Mouse (Mus musculus): ENCODE measurements around the gene Gm20388.

The Gm20388 gene

DNA sequence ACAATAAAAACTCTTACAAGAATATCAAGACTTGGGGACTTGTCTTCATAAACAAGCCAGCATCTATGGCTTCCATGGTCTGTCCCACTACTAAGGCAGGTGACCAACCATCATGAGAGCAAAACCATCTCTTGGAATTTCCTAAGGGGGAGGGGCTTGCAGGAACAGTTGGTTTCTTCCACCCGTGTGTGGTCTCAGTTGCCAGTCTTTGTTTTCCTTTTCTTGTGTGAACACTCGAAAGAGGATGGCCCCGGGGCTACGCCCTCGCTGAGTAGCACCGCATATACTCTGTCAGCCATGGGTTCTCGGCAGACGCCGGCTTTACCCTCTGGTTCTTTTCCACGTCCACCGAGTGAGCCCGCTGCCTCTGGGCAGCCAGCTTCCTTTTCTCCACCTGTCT, 3931.4 kb downstream of the Gm20388 start:
- in situ Hi-C loops (cut with MboI): no loop called here

- in situ Hi-C loops (cut with MboI): no loop called here
Observed at GRCm38 (mm10) chr8:123844341-123844740, 3933.7 kb downstream of the Gm20388 start.

- in situ Hi-C loops (cut with MboI): no loop called here
Observed at GRCm38 (mm10) chr8:123845114-123845513, 3934.5 kb downstream of the Gm20388 start.

GRCm38 (mm10) chr8:123845991-123846390, 3935.3 kb downstream of the Gm20388 start:
- in situ Hi-C loops (cut with MboI): no loop called here

- in situ Hi-C loops (cut with MboI): no loop called here
Observed at GRCm38 (mm10) chr8:123846509-123846908, 3935.9 kb downstream of the Gm20388 start.

DNA sequence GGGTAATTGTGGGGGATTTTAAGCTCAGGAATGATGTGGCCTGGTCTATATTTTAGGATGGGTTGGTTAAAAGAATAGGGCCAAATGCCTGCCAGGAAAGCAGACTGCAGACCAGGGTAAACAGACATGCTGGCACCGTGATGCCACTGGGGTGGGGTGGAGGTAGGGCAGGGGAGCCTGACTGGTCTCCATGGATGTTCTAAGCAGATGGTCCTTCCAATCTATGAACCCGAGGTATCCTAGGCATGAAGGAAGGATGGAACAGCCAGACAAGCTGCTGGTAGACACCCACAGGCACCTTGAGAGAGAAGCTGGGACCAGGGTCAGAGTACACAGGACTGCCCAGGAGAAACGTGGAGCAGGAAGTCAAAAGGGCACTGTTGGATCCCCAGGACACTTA, 3936.9 kb downstream of the Gm20388 start:
- in situ Hi-C loops (cut with MboI): no loop called here

- in situ Hi-C loops (cut with MboI): no loop called here
Observed at GRCm38 (mm10) chr8:123849352-123849751, 3938.7 kb downstream of the Gm20388 start.

DNA sequence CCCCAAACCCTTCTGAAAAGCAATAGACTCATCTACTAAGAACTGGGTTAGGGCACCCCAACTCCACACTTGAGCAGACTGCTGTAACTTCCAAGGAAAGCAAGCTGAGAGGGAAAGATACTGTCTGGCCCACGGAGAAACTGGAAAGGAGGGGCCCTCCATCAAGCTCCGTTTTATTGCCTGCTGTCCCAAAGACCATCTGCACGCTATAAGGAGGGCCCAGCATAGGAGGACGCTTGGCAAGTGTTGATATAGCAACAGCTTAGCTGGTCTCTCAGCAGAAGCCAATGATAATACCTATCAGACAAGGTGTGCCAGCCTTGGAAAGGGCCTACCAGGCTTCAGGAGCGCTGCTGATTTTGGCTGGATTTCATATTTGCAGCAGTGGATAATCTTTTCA, 3940.9 kb downstream of the Gm20388 start:
- in situ Hi-C loops (cut with MboI): no loop called here

DNA sequence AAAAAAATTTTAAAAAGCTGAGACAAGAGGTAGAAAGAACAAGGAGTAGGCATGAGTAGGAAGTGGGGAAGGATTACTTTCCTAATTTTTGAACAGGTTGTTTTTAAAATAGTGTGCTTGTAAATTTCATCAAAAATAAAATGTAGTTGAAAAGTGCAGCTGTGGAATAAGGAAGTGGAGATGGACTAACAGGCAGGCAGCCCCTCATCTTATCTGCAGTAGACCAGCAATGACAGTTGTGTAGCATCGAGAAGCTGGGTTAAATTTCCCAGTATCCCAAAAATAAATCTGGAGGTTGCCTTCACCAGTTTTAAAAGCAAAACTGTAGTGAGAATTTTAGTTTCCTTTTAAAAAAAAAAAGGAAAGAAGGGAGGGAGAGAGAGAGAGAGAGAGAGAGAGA, 3943.6 kb downstream of the Gm20388 start:
- in situ Hi-C loops (cut with MboI): no loop called here

DNA sequence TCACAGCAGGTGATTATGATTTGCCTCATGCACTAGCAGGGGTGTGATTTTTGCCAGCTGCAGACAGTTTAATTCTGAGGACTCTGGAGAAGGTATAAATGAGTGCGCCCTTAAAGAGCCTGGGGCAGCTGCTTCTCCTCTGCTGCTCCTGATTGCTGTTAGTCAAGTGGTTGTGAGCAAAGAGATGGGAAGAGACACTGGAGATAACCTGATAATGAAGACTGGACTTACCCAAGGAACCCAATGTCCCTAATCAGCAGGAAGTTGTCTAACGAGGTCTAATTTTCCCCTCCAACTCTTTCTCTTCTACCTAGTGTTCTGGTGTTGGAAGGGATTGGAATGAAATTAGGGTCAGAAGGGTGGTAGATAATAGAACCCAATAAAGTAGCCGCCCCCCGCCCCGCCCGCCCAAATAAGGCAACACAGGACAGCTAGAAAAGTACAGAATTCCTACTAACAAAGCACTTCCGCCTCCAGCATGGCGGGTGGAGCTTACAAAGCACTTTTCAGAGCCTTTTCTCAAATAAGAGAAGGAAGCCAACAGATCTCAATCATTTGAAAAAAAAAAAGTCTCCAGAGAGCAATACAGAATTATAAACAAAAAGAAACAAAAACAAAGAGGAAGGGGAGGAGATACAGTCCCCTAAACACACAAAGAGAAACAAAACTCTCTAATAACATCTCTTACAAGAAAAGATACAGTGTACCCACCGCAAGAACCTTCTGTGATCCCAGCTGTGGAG, 3944.3 kb downstream of the Gm20388 start:
- in situ Hi-C loops (cut with MboI): no loop called here

DNA sequence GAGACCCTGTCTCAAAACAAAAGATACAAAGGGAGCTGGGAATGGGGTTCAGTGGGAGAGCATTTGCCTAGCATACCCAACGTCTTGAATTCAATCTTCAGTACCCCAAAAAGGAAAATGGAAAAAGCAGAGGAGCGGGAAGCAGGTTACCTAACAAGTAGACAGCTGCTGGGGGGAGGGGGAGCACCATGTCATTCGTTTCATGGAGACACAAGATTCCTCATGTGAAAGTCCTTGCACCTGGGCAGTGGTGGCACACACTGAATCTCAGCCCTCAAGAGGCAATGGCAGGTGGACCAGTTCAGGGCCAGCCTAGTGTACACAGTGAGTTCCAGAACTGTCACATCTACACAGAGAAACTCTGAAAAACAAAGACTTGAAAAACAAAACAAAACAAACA, 3946.7 kb downstream of the Gm20388 start:
- in situ Hi-C loops (cut with MboI): no loop called here

DNA sequence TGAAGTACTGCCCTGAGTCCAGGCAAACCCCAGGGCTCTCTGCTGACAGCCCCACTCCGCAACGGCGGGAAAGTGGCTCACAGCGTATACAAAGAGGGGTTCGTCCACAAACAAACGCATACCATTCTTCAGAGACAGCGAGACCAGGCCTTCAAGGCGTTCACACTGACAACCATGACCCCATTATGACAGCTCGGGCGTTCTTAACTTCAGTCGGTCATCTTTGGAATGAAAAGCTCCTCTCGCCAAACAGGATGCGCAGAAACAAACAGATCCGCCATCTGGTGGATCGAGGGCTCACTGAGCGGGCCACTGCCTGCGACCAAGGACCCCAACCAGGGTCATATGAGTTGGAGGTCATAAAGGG, 3947.9 kb downstream of the Gm20388 start:
- in situ Hi-C loops (cut with MboI): no loop called here

- in situ Hi-C loops (cut with MboI): no loop called here
Observed at GRCm38 (mm10) chr8:123858941-123859647, 3948.5 kb downstream of the Gm20388 start.

DNA sequence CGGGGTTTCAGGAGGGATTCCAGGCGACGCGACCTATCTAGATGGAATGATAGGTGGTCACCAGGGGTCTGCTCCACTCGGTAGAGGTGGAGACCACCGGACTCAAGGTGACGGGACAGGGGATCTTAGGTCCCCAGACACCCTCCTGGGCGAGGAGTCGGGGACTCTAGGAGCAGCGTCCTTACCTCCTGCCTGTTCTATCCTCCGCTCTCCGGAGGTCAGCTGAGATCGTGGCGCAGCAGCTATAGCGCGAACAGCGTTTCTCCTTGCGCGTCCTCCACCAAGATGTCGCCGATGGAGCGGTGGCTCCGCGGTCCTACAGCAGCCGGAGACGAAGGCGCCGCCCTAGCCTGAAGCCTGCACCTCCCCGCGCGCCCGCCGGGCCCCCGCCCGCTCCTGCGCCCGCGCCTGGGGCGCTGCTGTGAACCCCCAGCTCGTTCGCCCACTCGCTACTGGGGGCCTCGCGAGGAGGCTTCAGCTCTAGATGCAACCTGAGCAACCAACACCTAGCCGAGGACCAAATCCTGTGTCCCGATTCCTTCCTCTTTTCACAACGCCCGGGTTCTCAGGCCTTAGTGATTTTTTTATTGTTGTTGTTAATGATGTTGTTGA, 3949.1 kb downstream of the Gm20388 start, which contains the start of gene Ccsap:
Gene Ccsap (minus strand): TSS at position 562 of the 612 bp plus-strand sequence.
- in situ Hi-C loops (cut with MboI): no loop called here

- in situ Hi-C loops (cut with MboI): no loop called here
Observed at GRCm38 (mm10) chr8:123860386-123860785, 3949.7 kb downstream of the Gm20388 start.

- in situ Hi-C loops (cut with MboI): no loop called here
Observed at GRCm38 (mm10) chr8:123865786-123866185, 3955.1 kb downstream of the Gm20388 start.

DNA sequence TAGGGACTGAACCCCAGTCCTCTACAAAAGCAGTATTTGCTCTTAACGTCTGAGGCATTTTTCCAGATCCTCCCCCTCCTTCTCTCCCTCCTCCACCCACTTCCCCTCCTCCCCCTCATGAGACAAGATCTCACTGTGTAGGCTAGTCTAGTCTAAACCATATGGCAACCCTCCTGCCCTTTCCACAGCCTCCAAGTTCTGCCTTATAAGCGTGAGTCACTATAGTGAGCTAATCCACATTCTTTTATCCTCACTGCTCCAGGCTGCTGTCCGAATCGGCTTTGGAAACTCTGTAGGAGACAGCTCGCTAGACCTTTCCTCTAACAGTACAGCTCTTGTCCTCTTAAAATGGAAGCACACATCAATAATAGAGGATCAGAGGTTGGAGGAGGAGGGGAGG, 3956.3 kb downstream of the Gm20388 start:
- in situ Hi-C loops (cut with MboI): no loop called here

GRCm38 (mm10) chr8:123872048-123872447, 3961.4 kb downstream of the Gm20388 start:
- in situ Hi-C loops (cut with MboI): no loop called here

- in situ Hi-C loops (cut with MboI): no loop called here
Observed at GRCm38 (mm10) chr8:123873364-123873763, 3962.7 kb downstream of the Gm20388 start.

GRCm38 (mm10) chr8:123874324-123874723, 3963.7 kb downstream of the Gm20388 start:
- in situ Hi-C loops (cut with MboI): no loop called here

GRCm38 (mm10) chr8:123877865-123878264, 3967.2 kb downstream of the Gm20388 start:
- in situ Hi-C loops (cut with MboI): no loop called here

DNA sequence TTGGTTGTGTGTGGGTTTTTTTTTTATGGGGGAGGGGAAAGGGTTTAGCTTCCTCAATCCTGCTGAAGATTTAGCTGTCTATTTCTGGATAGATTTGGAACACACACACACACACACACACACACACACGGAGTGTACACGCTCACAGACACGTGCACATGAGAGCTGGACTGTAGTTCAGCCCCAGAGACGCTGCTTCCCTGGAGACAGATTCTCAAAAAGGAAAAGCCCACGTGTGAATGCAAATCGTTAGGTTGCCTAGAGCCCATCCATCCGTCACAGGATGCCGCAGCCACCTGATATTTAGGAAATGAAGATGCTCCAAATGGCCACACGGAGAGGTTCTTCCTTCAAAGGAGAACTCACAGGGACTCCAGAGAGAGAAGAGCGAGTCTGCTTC, 3969.6 kb downstream of the Gm20388 start:
- in situ Hi-C loops (cut with MboI): no loop called here

DNA sequence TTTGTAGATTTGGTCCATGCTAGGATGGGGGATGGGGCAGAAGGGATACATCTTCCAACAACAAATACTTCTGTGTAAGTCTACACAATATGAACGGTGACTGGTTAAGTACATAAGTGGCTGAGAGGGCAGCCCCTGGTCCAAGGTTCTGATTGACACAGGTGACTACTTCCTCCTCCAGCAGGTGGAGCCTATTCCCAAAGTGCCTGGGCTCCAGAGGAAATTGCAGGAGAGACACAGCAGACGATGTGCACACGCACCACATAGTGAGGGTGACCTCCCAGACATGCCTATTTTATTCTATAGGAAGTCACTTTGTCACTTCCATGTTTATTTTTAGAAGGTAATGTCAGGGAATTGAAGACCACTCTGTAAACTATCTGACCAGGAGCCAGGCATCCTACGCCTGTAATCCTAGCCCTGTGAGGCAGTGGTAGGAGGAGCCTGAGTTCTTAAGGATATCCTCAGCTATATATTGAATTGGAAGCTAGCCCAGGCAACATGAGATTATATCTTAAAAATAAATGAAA, 3970.2 kb downstream of the Gm20388 start:
- in situ Hi-C loops (cut with MboI): no loop called here
